Mouse (Mus musculus) embryo, embryonic 10 days (tissue): ENCODE measurements around the gene Slc9a9.

Source experiments
- DNase-seq: peaks from one replicate; pipeline ENCODE4 v3.0.0-alpha.2; 2015; ENCODE audit warnings: low spot score

Slc9a9 gene

GRCm38 (mm10) chr9:94732599-94733287, 63.0 kb downstream of the Slc9a9 start:
- DNase-seq: peak; percentile 45

- no peak for DNase-seq
Observed at GRCm38 (mm10) chr9:94734320-94734719, 64.6 kb downstream of the Slc9a9 start.

- no peak for DNase-seq
Observed at GRCm38 (mm10) chr9:94737226-94737625, 67.5 kb downstream of the Slc9a9 start.

GRCm38 (mm10) chr9:94738555-94739427, 69.1 kb downstream of the Slc9a9 start:
- peak; percentile 86 for DNase-seq

- DNase-seq: no peak
Observed at GRCm38 (mm10) chr9:94740841-94741240, 71.1 kb downstream of the Slc9a9 start.

- no peak for DNase-seq
Observed at GRCm38 (mm10) chr9:94743291-94743690, 73.6 kb downstream of the Slc9a9 start.

GRCm38 (mm10) chr9:94748503-94748902, 78.8 kb downstream of the Slc9a9 start:
- no peak for DNase-seq

- no peak for DNase-seq
Observed at GRCm38 (mm10) chr9:94750187-94750586, 80.5 kb downstream of the Slc9a9 start.

- DNase-seq: no peak
Observed at GRCm38 (mm10) chr9:94750935-94751637, 81.4 kb downstream of the Slc9a9 start.

GRCm38 (mm10) chr9:94751638-94752021, 81.9 kb downstream of the Slc9a9 start:
- no peak for DNase-seq

- DNase-seq: no peak
Observed at GRCm38 (mm10) chr9:94752121-94752520, 82.4 kb downstream of the Slc9a9 start.

- DNase-seq: peak; percentile 17
Observed at GRCm38 (mm10) chr9:94759904-94760303, 90.2 kb downstream of the Slc9a9 start.

- no peak for DNase-seq
Observed at GRCm38 (mm10) chr9:94768114-94768513, 98.4 kb downstream of the Slc9a9 start.

GRCm38 (mm10) chr9:94768524-94768923, 98.8 kb downstream of the Slc9a9 start:
- DNase-seq: no peak

GRCm38 (mm10) chr9:94773357-94773756, 103.6 kb downstream of the Slc9a9 start:
- DNase-seq: no peak

GRCm38 (mm10) chr9:94788261-94788660, 118.6 kb downstream of the Slc9a9 start:
- DNase-seq: no peak

- DNase-seq: no peak
Observed at GRCm38 (mm10) chr9:94790966-94791365, 121.3 kb downstream of the Slc9a9 start.

GRCm38 (mm10) chr9:94803073-94803472, 133.4 kb downstream of the Slc9a9 start:
- no peak for DNase-seq

GRCm38 (mm10) chr9:94805506-94805905, 135.8 kb downstream of the Slc9a9 start:
- DNase-seq: no peak

- DNase-seq: peak; percentile 60
Observed at GRCm38 (mm10) chr9:94815518-94815917, 145.8 kb downstream of the Slc9a9 start.

GRCm38 (mm10) chr9:94821268-94821667, 151.6 kb downstream of the Slc9a9 start:
- peak; percentile 9 for DNase-seq

- no peak for DNase-seq
Observed at GRCm38 (mm10) chr9:94833836-94834235, 164.1 kb downstream of the Slc9a9 start.

GRCm38 (mm10) chr9:94837384-94837783, 167.7 kb downstream of the Slc9a9 start:
- no peak for DNase-seq
